Mouse (Mus musculus) retina, adult 2 months (tissue): ENCODE results near the gene Hapln3.

ENCODE experiments used
- DNase-seq: peaks from one replicate; pipeline ENCODE4 v3.0.0-alpha.2; 2012; ENCODE audit warnings: low read depth, low spot score

Hapln3 gene

GRCm38 (mm10) chr7:79079212-79079611 lies 51.6 kb downstream of the Hapln3 start:
- no peak for DNase-seq

GRCm38 (mm10) chr7:79068231-79068630 lies 62.6 kb downstream of the Hapln3 start:
- DNase-seq: no peak

GRCm38 (mm10) chr7:79067466-79067865 lies 63.4 kb downstream of the Hapln3 start:
- DNase-seq: no peak
